15 mouse cellular contexts compared by ENCODE assay signal in genomic region chr16:9533564-9534332, GRCm38 (mm10).
DNase-seq lines count a peak whose midpoint lies in the region; ATAC-seq and TF ChIP-seq lines count a peak whose summit lies in the region.
"Had no signal": no experiment of that assay in that cellular context is flagged by ENCODE, and none has a peak within 500 bp of the region (broad histone marks: within the 10 kb centered on the region; RNA-seq: fewer than 3 reads in every experiment).

No protein-coding gene starts in this region.

- no peak overlapping the region for H3K9ac ChIP-seq in hindbrain, embryonic 12.5 days
- H3K9ac ChIP-seq in midbrain, postnatal 0 days (replicated peaks; ENCODE audit: low read length, poor library complexity, severe bottlenecking) = no peak overlapping the region
- H3K9ac ChIP-seq: liver, embryonic 14.5 days had no signal

- peak; percentile 89 for ATAC-seq in hindbrain, embryonic 12.5 days (ENCODE audit: low FRiP score)
- 0 out of 2 replicates have a peak, but pooled peaks have one; percentile 56 for ATAC-seq in midbrain, postnatal 0 days (ENCODE audit: low FRiP score)
- ATAC-seq: CD4-positive, CD25-positive, alpha-beta regulatory T cell, adult 4 months had no signal

- DNase-seq in adrenal gland, postnatal 10 days = peak; percentile 3
- peak; percentile 80 for DNase-seq in embryo, embryonic 11 days
- DNase-seq in midbrain, postnatal 0 days (ENCODE audit: low spot score) = peak; percentile 73
- no peak for DNase-seq in ovary, adult 18-20 months (ENCODE audit: low spot score)
- DNase-seq in cerebellum, adult 8-10 months = no peak
- DNase-seq in heart, adult 18-20 months = no peak
- no peak for DNase-seq in kidney, adult 11 months
- DNase-seq: cerebellum, adult 11-12 months; kidney, postnatal 25 days had no signal

- TF ChIP-seq CTCF in midbrain, postnatal 0 days (IDR thresholded peaks at IDR 0.05) = no peak

- no peaks in the 10 kb centered on the region for H3K9me3 ChIP-seq in hindbrain, embryonic 12.5 days (replicated peaks)
- H3K9me3 ChIP-seq in midbrain, postnatal 0 days (ENCODE audit: low read length) = no peaks in the 10 kb centered on the region
- H3K9me3 ChIP-seq: heart, embryonic 10.5 days had no signal

- no peak overlapping the region for H3K4me2 ChIP-seq in hindbrain, embryonic 12.5 days (replicated peaks)
- H3K4me2 ChIP-seq in midbrain, postnatal 0 days (ENCODE audit: low read depth, low read length, poor library complexity, severe bottlenecking) = no peak overlapping the region

- peak overlapping the region; percentile 30; the same call in 1 of the 2 replicates for H3K27ac ChIP-seq in hindbrain, embryonic 12.5 days
- H3K27ac ChIP-seq in midbrain, postnatal 0 days (ENCODE audit: low read depth, low read length) = no peak overlapping the region
- H3K27ac ChIP-seq: heart, embryonic 10.5 days; liver, embryonic 14.5 days had no signal

- H3K4me3 ChIP-seq in hindbrain, embryonic 12.5 days = no peak overlapping the region
- H3K4me3 ChIP-seq in midbrain, postnatal 0 days (ENCODE audit: low read depth, low read length) = no peak overlapping the region
- H3K4me3 ChIP-seq: erythroblast, embryonic 14.5 days; heart, embryonic 10.5 days; megakaryocyte, embryonic 14.5 days had no signal

- no peaks in the 10 kb centered on the region for H3K36me3 ChIP-seq in hindbrain, embryonic 12.5 days
- no peaks in the 10 kb centered on the region for H3K36me3 ChIP-seq in midbrain, postnatal 0 days (ENCODE audit: insufficient read depth, low read length)
- H3K36me3 ChIP-seq: heart, embryonic 10.5 days had no signal

- H3K27me3 ChIP-seq in hindbrain, embryonic 12.5 days = peaks cover 33% of the 10 kb centered on the region
- H3K27me3 ChIP-seq in midbrain, postnatal 0 days (ENCODE audit: insufficient read depth, low read length) = no peaks in the 10 kb centered on the region
- H3K27me3 ChIP-seq: megakaryocyte, embryonic 14.5 days had no signal

- WGBS in hindbrain, embryonic 12.5 days = 23% methylated on average over 9 of the region's 9 CpGs
- WGBS in midbrain, postnatal 0 days = 12% methylated on average over 9 of the region's 9 CpGs

- peaks cover 18% of the 10 kb centered on the region for H3K4me1 ChIP-seq in hindbrain, embryonic 12.5 days
- H3K4me1 ChIP-seq in midbrain, postnatal 0 days (ENCODE audit: insufficient read depth, low read length) = peaks cover 8% of the 10 kb centered on the region; the same call in 1 of the 2 replicates
- H3K4me1 ChIP-seq: heart, embryonic 10.5 days; megakaryocyte, embryonic 14.5 days had no signal

Comparison
In these comparisons a context has a peak if more than half of its experiments do, and no peak if none do; other contexts are left out.
1. DNase-seq: peak in adrenal gland, postnatal 10 days (single experiment), embryo, embryonic 11 days (single experiment) and midbrain, postnatal 0 days (single experiment); none in ovary, adult 18-20 months (single experiment), cerebellum, adult 8-10 months (single experiment), heart, adult 18-20 months (0 of 2) and kidney, adult 11 months (single experiment).